Mouse (Mus musculus): Measurements from ENCODE around the gene Flt3l. TPM values are rescaled to one million over a fixed set of nuclear protein-coding genes. Genes with fewer than 3 reads are reported as not detected.
"Not testable (repeated sequence)": the region's sequence is repeated elsewhere in the genome, so short reads cannot be mapped to it uniquely, and the experiment has no call there.

Flt3l gene
- polyA plus RNA-seq, 1 experiment from 2014 or later, result 1.3 TPM

DNA sequence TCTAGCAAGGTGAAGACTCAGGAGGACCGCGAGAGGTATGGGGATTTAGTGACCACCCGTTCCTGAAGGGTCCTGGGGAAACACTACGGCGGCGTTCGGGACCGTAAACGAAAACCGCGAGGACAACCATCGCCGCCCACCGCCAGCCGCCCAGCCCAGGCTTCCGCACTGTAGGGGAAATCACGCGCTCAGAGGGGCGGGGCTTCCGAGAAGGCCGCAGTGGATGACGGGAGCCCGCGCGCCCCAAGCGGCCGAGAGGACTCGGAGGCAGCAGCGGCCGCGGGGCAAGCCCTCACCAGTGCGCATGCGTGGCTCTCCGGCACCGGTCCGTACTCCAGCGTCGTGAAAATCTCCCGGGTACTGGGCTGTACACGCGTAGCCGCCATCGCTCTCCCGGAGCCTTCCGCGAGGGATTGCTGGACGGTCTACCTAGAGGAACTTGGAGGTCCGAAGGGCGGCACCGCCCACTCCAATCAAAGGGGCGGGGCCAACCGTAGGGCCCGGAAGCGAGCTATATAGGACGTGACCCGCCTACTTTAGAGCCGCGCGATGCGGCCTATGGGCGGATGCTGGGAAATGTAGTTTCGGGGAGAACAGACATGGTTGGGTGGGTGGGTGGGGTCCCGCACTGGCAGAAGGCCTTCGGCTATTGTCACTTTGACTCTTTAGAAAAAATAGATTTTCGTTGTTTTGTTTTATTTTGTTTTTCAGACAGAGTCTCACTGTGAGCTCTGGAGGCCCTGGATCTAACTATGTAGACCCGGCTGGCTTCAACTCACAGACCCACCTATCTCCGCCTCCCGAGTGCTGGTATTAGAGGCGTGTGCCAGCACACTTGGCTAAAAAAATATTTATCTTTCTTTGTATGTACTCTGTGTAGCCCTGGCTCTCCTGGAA, 18.1 kb upstream of the Flt3l start, which contains the start of the genes Pih1d1 and Aldh16a1:
Gene Pih1d1, plus strand, starts transcription at position 208 of the 897 bp plus-strand sequence.
Gene Aldh16a1, minus strand, starts transcription at position 489 of the 897 bp plus-strand sequence.
- DNase-seq (ENCODE audit: low spot score), result peak; percentile 98
- WGBS, result 5% methylated on average over 67 of the region's 69 CpGs
- ATAC-seq, result peak; percentile 97
- peak within 1 kb of the TSS; percentile 83 for H3K9ac ChIP-seq (ENCODE audit: low read length)
- peaks cover 17% of the 10 kb centered on the region; the same call in 1 of the 2 replicates for H3K36me3 ChIP-seq (ENCODE audit: control insufficient read depth, insufficient read depth, low read length)
- H3K4me3 ChIP-seq (ENCODE audit: low read depth, low read length), result peak within 1 kb of the TSS; percentile 50
- peaks cover 8% of the 10 kb centered on the region for H3K4me1 ChIP-seq (ENCODE audit: control insufficient read depth, insufficient read depth, low read length)
- H3K4me2 ChIP-seq (ENCODE audit: low read length), result peak within 1 kb of the TSS; percentile 84
- H3K27me3 ChIP-seq (replicated peaks; ENCODE audit: control insufficient read depth, insufficient read depth, low read length), result no peaks in the 10 kb centered on the region
- H3K27ac ChIP-seq (ENCODE audit: low read depth, low read length), result peak within 1 kb of the TSS; percentile 89
- no peaks in the 10 kb centered on the region for H3K9me3 ChIP-seq (replicated peaks; ENCODE audit: control insufficient read depth, low read length)

DNA sequence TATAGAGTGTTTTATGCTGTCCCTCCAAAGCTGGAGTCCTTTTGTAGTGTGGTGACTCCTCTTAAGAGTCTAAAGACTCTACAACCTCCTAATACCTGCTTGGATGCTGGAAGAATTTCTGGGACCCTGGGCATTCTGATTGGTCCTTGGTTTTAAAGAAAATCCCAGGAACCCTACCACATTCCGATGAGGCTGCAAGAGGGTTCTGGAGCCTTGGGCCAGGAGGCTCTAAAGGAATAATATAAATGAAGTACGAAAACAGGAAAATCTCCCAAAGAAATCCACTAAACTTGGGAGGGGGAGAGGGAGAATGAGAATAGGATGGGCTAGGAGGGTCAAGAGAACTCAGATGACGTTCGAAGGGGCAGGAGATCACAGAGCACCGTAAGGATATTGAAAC, 17.4 kb upstream of the Flt3l start:
- Histone ChIP-seq H3K27me3 (replicated peaks; ENCODE audit: control insufficient read depth, insufficient read depth, low read length) (no peaks in the 10 kb centered on the region), H3K36me3 (ENCODE audit: control insufficient read depth, insufficient read depth, low read length) (peaks cover 9% of the 10 kb centered on the region; the same call in 1 of the 2 replicates), H3K27ac (ENCODE audit: low read depth, low read length) (peak overlapping the region; percentile 89), H3K9me3 (replicated peaks; ENCODE audit: control insufficient read depth, low read length) (no peaks in the 10 kb centered on the region), H3K4me1 (ENCODE audit: control insufficient read depth, insufficient read depth, low read length) (peaks cover 8% of the 10 kb centered on the region), H3K9ac (ENCODE audit: low read length) (peak overlapping the region; percentile 83), H3K4me2 (ENCODE audit: low read length) (peak overlapping the region; percentile 84), H3K4me3 (ENCODE audit: low read depth, low read length) (peak overlapping the region; percentile 50)
- DNase-seq (ENCODE audit: low spot score) (no peak), ATAC-seq (0 out of 2 replicates have a peak, but pooled peaks have one; percentile 0)
- 3% methylated on average over 5 of the region's 5 CpGs for WGBS

DNA sequence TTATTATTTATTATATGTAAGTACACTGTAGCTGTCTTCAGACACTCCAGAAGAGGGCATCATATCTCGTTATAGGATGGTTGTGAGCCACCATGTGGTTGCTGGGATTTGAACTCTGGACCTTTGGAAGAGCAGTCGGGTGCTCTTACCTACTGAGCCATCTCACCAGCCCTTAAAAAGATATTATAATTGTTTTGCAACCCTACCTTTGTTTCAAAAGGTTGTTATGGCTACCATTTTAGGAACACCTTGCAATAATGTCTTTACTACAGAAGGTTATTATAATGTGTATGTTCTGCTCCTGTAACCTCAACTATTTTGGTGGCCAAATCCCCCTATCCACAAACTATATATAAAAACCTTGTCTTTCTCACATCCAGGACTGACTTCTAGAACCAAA, 16.8 kb upstream of the Flt3l start:
- H3K4me2 ChIP-seq (ENCODE audit: low read length), result not testable (repeated sequence)
- WGBS, result 93% methylated on average over 2 of the region's 2 CpGs

DNA sequence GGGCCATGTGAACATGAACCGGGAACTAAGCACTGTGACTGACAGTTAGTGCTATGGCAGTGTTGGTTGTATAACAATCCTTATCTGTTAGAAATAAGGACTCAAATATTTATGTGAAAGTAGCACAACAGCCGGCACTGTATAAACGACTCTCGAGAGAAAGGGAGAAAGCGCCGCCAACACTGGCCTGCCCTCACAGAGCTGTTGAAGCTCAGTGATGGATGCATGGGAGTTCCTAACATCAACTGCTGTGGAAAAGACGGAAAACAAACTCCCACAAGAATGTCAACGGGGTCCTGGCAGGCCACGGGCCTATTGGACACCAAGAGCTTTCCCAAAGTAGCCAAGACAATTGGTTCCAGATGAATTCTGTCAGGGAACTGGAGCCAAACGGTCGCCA, 15.1 kb upstream of the Flt3l start:
- 45% methylated on average over 11 of the region's 11 CpGs for WGBS
- H3K4me1 ChIP-seq (ENCODE audit: control insufficient read depth, insufficient read depth, low read length), result peaks cover 8% of the 10 kb centered on the region
- ATAC-seq (no peak), DNase-seq (ENCODE audit: low spot score) (no peak)
- no peak overlapping the region for H3K4me3 ChIP-seq (ENCODE audit: low read depth, low read length)
- no peaks in the 10 kb centered on the region for H3K27me3 ChIP-seq (replicated peaks; ENCODE audit: control insufficient read depth, insufficient read depth, low read length)
- H3K9me3 ChIP-seq (replicated peaks; ENCODE audit: control insufficient read depth, low read length), result no peaks in the 10 kb centered on the region
- no peak overlapping the region for H3K4me2 ChIP-seq (ENCODE audit: low read length)
- no peak overlapping the region for H3K27ac ChIP-seq (ENCODE audit: low read depth, low read length)
- H3K36me3 ChIP-seq (ENCODE audit: control insufficient read depth, insufficient read depth, low read length), result 0 out of 2 replicates have a peak, but pooled peaks cover 5% of the 10 kb centered on the region
- H3K9ac ChIP-seq (ENCODE audit: low read length), result peak overlapping the region; percentile 9; the same call in 1 of the 2 replicates

More for the DNA sequence above, 16.8 kb upstream of the Flt3l start:
- H3K9ac ChIP-seq (ENCODE audit: low read length); DNase-seq (ENCODE audit: low spot score); H3K4me3 ChIP-seq (ENCODE audit: low read depth, low read length); ATAC-seq; H3K27me3 ChIP-seq (replicated peaks; ENCODE audit: control insufficient read depth, insufficient read depth, low read length); H3K4me1 ChIP-seq (ENCODE audit: control insufficient read depth, insufficient read depth, low read length); H3K36me3 ChIP-seq (ENCODE audit: control insufficient read depth, insufficient read depth, low read length); H3K27ac ChIP-seq (ENCODE audit: low read depth, low read length); H3K9me3 ChIP-seq (replicated peaks; ENCODE audit: control insufficient read depth, low read length): not testable (repeated sequence)

DNA sequence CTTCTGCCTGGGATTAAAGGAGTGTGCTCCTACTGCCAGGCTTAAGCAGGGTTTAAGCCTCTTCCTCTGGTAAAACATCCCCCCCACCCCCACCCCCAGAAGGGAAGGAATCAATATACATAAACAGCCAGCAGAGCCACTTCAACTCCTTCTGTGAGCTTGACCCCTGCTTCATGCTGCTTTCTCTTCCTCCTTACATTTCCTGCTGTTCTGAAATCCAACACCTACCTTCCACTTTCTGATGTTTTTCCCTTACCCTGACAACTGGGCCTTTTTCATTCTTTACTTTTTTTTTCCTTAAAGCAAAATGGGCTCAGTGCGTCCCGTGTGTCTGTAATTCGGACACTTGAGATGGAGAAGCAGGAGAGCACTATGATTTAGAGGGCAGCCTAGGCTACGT, 14.1 kb upstream of the Flt3l start:
- H3K9ac ChIP-seq (ENCODE audit: low read length), result peak overlapping the region; percentile 30; the same call in 1 of the 2 replicates
- H3K4me3 ChIP-seq (ENCODE audit: low read depth, low read length), result no peak overlapping the region
- H3K4me1 ChIP-seq (ENCODE audit: control insufficient read depth, insufficient read depth, low read length), result peaks cover 8% of the 10 kb centered on the region
- ATAC-seq (no peak), DNase-seq (ENCODE audit: low spot score) (no peak)
- no peaks in the 10 kb centered on the region for H3K27me3 ChIP-seq (replicated peaks; ENCODE audit: control insufficient read depth, insufficient read depth, low read length)
- H3K27ac ChIP-seq (ENCODE audit: low read depth, low read length), result no peak overlapping the region
- no peaks in the 10 kb centered on the region for H3K9me3 ChIP-seq (replicated peaks; ENCODE audit: control insufficient read depth, low read length)
- no peak overlapping the region for H3K4me2 ChIP-seq (ENCODE audit: low read length)
- WGBS, result 76% methylated on average over 4 of the region's 4 CpGs
- 0 out of 2 replicates have a peak, but pooled peaks cover 7% of the 10 kb centered on the region for H3K36me3 ChIP-seq (ENCODE audit: control insufficient read depth, insufficient read depth, low read length)

DNA sequence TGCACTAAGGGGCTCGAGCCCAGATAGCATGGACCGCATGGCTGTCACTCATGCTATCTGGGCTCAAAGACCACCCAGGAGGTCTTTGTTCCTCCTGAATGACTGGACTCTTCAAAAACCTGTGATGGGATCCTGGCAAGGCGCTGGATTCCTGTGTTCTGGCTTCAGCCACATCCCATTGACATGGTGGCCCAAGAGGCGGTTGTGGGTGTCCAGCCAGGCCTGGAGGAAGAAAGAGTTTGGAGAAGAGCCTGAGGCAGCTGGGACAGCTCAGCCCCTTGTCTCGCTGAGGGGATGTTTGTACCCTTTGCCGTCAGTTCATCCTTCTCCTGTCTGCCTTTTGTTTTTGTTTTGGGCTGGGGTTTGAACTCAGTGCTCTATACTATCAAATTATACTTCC, 13.3 kb upstream of the Flt3l start:
- ATAC-seq (no peak), DNase-seq (ENCODE audit: low spot score) (no peak)
- no peaks in the 10 kb centered on the region for H3K9me3 ChIP-seq (replicated peaks; ENCODE audit: control insufficient read depth, low read length)
- no peak overlapping the region for H3K9ac ChIP-seq (ENCODE audit: low read length)
- no peak overlapping the region for H3K27ac ChIP-seq (ENCODE audit: low read depth, low read length)
- no peak overlapping the region for H3K4me3 ChIP-seq (ENCODE audit: low read depth, low read length)
- H3K27me3 ChIP-seq (replicated peaks; ENCODE audit: control insufficient read depth, insufficient read depth, low read length), result no peaks in the 10 kb centered on the region
- H3K4me2 ChIP-seq (ENCODE audit: low read length), result no peak overlapping the region
- H3K4me1 ChIP-seq (ENCODE audit: control insufficient read depth, insufficient read depth, low read length), result peaks cover 8% of the 10 kb centered on the region
- 0 out of 2 replicates have a peak, but pooled peaks cover 12% of the 10 kb centered on the region for H3K36me3 ChIP-seq (ENCODE audit: control insufficient read depth, insufficient read depth, low read length)
- 27% methylated on average over 6 of the region's 6 CpGs for WGBS

DNA sequence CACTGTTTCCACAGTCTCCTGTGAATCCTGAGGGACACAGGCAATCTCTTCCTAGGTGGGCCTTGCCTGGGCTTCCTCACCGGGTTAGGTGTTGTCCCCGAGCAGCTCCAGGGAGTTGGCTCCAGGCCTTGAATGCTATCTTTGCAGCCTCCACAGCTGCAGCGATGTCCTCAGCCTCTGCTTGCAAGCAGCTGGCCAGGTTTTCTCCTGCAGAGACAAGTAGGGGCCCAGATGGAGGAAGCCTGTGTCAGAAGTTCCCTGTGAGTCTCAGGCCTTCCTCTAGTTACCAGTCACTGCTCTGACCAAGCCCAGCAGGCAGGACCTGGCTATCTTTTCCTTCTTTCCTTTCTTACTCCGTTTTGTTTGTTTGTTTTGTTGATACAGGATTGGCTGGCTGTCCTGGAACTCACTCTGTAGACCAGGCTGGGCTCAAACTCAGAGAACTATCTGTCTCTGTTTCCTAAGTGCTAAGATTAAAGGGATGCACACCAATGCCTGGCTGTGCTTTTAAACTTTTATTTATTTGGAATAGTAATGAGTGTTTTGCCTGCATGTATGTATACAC, 12.4 kb upstream of the Flt3l start:
- 73% methylated on average over 4 of the region's 4 CpGs for WGBS

DNA sequence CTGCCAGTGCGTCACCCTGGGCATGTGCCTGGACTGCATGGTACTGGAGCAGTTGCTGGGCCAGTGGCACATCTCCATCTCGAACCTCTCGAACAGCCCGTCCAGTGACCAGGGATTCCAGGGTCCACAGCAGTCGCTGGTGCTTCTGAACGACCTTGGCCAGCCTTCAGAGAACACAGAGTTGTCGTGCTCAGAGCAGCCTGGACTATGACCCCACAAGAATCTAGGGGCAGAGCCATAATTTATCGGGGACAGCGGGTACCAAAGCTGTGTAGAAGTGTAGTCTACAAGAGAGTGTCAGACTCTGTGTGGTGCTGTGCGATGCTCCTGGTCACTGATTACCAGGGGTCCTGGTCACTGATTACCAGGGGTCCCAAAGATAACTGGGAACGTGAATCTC, 11.7 kb upstream of the Flt3l start:
- Histone ChIP-seq H3K4me2 (ENCODE audit: low read length) (no peak overlapping the region), H3K4me1 (ENCODE audit: control insufficient read depth, insufficient read depth, low read length) (0 out of 2 replicates have a peak, but pooled peaks cover 4% of the 10 kb centered on the region), H3K9me3 (replicated peaks; ENCODE audit: control insufficient read depth, low read length) (no peaks in the 10 kb centered on the region), H3K27ac (ENCODE audit: low read depth, low read length) (no peak overlapping the region), H3K27me3 (replicated peaks; ENCODE audit: control insufficient read depth, insufficient read depth, low read length) (no peaks in the 10 kb centered on the region), H3K4me3 (ENCODE audit: low read depth, low read length) (no peak overlapping the region), H3K36me3 (ENCODE audit: control insufficient read depth, insufficient read depth, low read length) (0 out of 2 replicates have a peak, but pooled peaks cover 16% of the 10 kb centered on the region), H3K9ac (ENCODE audit: low read length) (no peak overlapping the region)
- WGBS, result 93% methylated on average over 11 of the region's 11 CpGs
- no peak for ATAC-seq
- DNase-seq (ENCODE audit: low spot score), result no peak

More for the DNA sequence above, 12.4 kb upstream of the Flt3l start:
- Histone ChIP-seq H3K27ac (ENCODE audit: low read depth, low read length) (no peak overlapping the region; the same call in 1 of the 2 replicates), H3K36me3 (ENCODE audit: control insufficient read depth, insufficient read depth, low read length) (0 out of 2 replicates have a peak, but pooled peaks cover 16% of the 10 kb centered on the region), H3K4me1 (ENCODE audit: control insufficient read depth, insufficient read depth, low read length) (peaks cover 7% of the 10 kb centered on the region), H3K4me3 (ENCODE audit: low read depth, low read length) (no peak overlapping the region), H3K9me3 (replicated peaks; ENCODE audit: control insufficient read depth, low read length) (no peaks in the 10 kb centered on the region), H3K27me3 (replicated peaks; ENCODE audit: control insufficient read depth, insufficient read depth, low read length) (no peaks in the 10 kb centered on the region), H3K4me2 (ENCODE audit: low read length) (no peak overlapping the region), H3K9ac (ENCODE audit: low read length) (no peak overlapping the region)
- no peak for DNase-seq (ENCODE audit: low spot score)
- no peak for ATAC-seq

Data from forebrain, embryonic 14.5 days (tissue).